Mouse (Mus musculus) kidney, adult 2 months (tissue): ENCODE data around the gene Stra6. TPM values are rescaled to one million over a fixed set of nuclear protein-coding genes. Genes with fewer than 3 reads are reported as not detected.

Source experiments
- DNase-seq: peaks from one replicate; pipeline ENCODE4 v3.0.0; 2021
- H3K27ac ChIP-seq: fragments of 200-500 bp; 2 replicates; pipeline ENCODE4 v1.5.1; 2012; ENCODE audit warnings: low read depth, low read length, control low read depth, inconsistent platforms; ENCODE audit not compliant: insufficient read depth
- H3K27me3 ChIP-seq: fragments of 200-500 bp; replicated peaks from 2 replicates; pipeline ENCODE4 v1.6.1; 2012; ENCODE audit warnings: mild to moderate bottlenecking, moderate library complexity, low read length, inconsistent platforms; ENCODE audit not compliant: control insufficient read depth, insufficient read depth
- H3K36me3 ChIP-seq: fragments of 200-500 bp; 2 replicates; pipeline ENCODE4 v1.6.1; 2012; ENCODE audit warnings: mild to moderate bottlenecking, moderate library complexity, low read length, inconsistent platforms; ENCODE audit not compliant: control insufficient read depth, insufficient read depth
- H3K4me1 ChIP-seq: fragments of 200-500 bp; 2 replicates; pipeline ENCODE4 v1.6.1; 2011; ENCODE audit warnings: low read length; ENCODE audit not compliant: control insufficient read depth, insufficient read depth
- H3K4me3 ChIP-seq: fragments of 200-500 bp; 2 replicates; pipeline ENCODE4 v1.5.1; 2011; ENCODE audit warnings: mild to moderate bottlenecking, low read depth, low read length, control low read depth; ENCODE audit not compliant: insufficient read depth
- CTCF ChIP-seq: fragments of 200-500 bp; conservative IDR thresholded peaks from 2 replicates; pipeline ENCODE4 v1.5.1; 2011; ENCODE audit warnings: low read depth, mild to moderate bottlenecking, control low read depth, low read length, moderate library complexity, mixed read lengths; ENCODE audit not compliant: insufficient read depth, insufficient read length
- POLR2A ChIP-seq: fragments of 200-500 bp; IDR thresholded peaks from one replicate; pipeline ENCODE4 v1.6.1; 2011; ENCODE audit warnings: low read depth, low read length, control low read depth
- WGBS: fragments of 180-500 bp; shearing (Covaris S2); methylation state at CpG from one replicate; pipeline ENCODE4 v1.1.7; 2018; 5-methylcytosine and 5-hydroxymethylcytosine counted together
- polyA plus RNA-seq: library from polyadenylated mRNA; depleted of rRNA; stranded (reverse); fragments of >200 nt; gene quantifications from 2 replicates; pipeline ENCODE4 v1.2.3, GENCODE M21; 2012

Stra6 gene
- polyA plus RNA-seq, 1 experiment = 15.4 TPM

DNA sequence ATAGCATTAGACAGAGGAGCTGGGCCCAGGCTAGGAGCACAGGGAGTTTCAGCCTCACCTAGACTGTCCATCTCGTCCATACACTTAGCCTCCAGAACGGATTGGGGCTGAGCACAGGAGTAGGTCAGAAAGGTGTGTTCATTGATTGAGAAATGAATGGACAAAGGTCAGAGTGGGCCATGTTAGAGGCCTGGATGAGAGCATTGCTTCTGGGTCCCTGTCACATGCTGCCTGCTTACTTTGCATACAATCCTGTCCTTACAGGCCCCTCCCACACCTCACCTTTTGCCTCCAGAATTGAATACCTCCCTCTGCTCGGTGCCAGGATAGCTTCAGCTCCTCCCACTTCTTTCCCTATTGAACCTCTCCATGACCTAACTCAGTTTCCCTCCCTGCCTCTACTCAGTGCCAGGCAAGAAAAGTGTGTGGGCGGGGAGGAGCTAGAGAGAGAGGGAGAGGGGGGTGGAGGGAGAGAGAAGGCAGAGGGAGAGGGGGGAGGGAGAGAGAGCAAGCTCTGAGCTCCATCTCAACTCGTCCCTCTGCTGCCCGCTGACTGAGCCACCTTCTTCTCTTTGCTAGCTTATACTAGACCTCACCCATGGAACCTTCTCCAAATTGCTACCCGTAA, 52.5 kb downstream of the Stra6 start:
- Histone ChIP-seq H3K4me1 (no peaks in the 10 kb centered on the region; the same call in 1 of the 2 replicates), H3K27ac (no peak overlapping the region), H3K4me3 (no peak overlapping the region), H3K36me3 (no peaks in the 10 kb centered on the region), H3K27me3 (no peaks in the 10 kb centered on the region)
- DNase-seq = no peak
- TF ChIP-seq POLR2A = no peak
- no peak for TF ChIP-seq CTCF
- WGBS = 80% methylated on average over 7 of the region's 7 CpGs

- Histone ChIP-seq H3K27me3 (no peaks in the 10 kb centered on the region), H3K27ac (no peak within 1 kb of the TSS), H3K4me3 (no peak within 1 kb of the TSS), H3K4me1 (no peaks in the 10 kb centered on the region; the same call in 1 of the 2 replicates), H3K36me3 (no peaks in the 10 kb centered on the region)
- 53% methylated on average over 2 of the region's 2 CpGs for WGBS
- TF ChIP-seq POLR2A (no peak), CTCF (no peak)
- no peak for DNase-seq
Measured at GRCm38 (mm10) chr9:58118671-58119070, 55.1 kb downstream of the Stra6 start, which contains the start of gene Ccdc33. Gene Ccdc33, minus strand, starts transcription at chr9:58118823.

DNA sequence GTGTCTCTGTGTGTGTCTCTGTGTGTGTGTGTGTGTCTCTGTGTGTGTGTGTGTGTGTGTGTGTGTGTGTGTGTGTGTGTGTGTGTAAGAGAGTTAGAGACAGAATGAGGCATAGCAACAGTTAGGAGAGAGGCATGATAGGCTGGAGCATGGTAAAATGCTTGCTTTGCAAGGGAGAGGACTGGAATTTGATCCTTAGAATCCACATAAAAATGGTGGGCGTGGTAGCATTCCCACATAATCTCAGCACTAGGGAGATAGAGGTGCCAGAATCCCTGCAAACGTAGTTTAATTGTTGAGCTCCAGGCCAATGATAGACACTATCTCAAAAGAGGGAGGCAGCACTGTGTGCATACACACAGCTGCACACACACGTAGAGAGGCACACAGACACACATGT, 61.5 kb downstream of the Stra6 start:
- Histone ChIP-seq H3K4me3 (no peak overlapping the region), H3K27me3 (no peaks in the 10 kb centered on the region)

DNA sequence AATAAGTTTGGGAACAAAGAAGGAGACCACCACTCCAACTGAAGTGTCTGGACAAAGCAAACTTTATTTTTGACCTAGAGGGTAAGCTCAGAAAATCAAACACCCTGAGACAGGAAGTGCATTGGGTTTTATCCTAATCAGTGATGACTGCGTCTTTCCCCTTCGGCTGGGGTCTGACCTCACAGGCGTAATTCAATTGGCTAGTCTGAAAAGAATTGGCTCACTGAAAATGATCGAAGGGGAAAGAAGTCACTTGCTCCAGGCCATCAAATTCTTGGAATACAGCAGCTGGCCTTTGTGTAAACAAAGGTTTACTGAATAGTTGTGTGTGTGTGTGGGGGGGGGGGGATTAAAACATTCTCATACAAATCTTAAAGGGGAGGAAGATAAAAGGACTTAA, 62.2 kb downstream of the Stra6 start:
- no peak for DNase-seq

More for the DNA sequence above, 61.5 kb downstream of the Stra6 start:
- 55% methylated on average over 3 of the region's 3 CpGs for WGBS
- Histone ChIP-seq H3K4me1 (no peaks in the 10 kb centered on the region), H3K36me3 (no peaks in the 10 kb centered on the region), H3K27ac (no peak overlapping the region)
- peak; percentile 12 for DNase-seq
- TF ChIP-seq CTCF (no peak), POLR2A (no peak)

GRCm38 (mm10) chr9:58128926-58129413, 65.4 kb downstream of the Stra6 start:
- Histone ChIP-seq H3K4me1 (no peaks in the 10 kb centered on the region), H3K27me3 (no peaks in the 10 kb centered on the region), H3K4me3 (no peak overlapping the region), H3K27ac (no peak overlapping the region), H3K36me3 (no peaks in the 10 kb centered on the region)
- no peak for DNase-seq
- TF ChIP-seq CTCF = no peak
- no peak for TF ChIP-seq POLR2A
- 41% methylated on average over 13 of the region's 13 CpGs for WGBS

More for the DNA sequence above, 62.2 kb downstream of the Stra6 start:
- H3K36me3 ChIP-seq = no peaks in the 10 kb centered on the region
- H3K4me1 ChIP-seq = no peaks in the 10 kb centered on the region
- H3K4me3 ChIP-seq = no peak overlapping the region
- no peak overlapping the region for H3K27ac ChIP-seq
- TF ChIP-seq CTCF = no peak
- no peak for TF ChIP-seq POLR2A
- 51% methylated on average over 4 of the region's 4 CpGs for WGBS
- no peaks in the 10 kb centered on the region for H3K27me3 ChIP-seq

DNA sequence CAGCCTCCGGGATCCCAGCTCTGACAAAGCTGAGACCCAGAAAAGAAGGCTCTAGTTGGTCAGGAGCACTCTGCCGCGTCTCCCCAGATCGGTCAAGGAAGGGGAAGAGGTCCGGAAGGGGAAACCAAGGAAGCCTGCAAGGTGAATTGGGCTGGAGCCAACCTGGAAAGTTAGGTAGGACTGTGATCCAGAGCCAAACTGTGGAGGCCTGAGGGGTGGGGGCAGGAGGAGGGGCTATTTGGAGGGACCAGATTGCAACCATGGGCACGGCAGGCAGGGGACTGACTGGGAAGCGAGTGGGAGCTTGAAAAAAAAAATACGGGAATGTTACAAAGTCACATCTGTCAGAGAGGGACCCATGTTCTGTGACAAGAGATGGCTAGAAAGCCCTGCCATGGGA, 65.9 kb downstream of the Stra6 start:
- Histone ChIP-seq H3K4me1 (no peaks in the 10 kb centered on the region), H3K27ac (no peak overlapping the region)
- WGBS = 47% methylated on average over 8 of the region's 8 CpGs

GRCm38 (mm10) chr9:58130909-58131308, 67.3 kb downstream of the Stra6 start:
- Histone ChIP-seq H3K36me3 (no peaks in the 10 kb centered on the region), H3K27ac (no peak overlapping the region), H3K4me1 (no peaks in the 10 kb centered on the region), H3K27me3 (no peaks in the 10 kb centered on the region), H3K4me3 (no peak overlapping the region)
- TF ChIP-seq CTCF (no peak), POLR2A (no peak)
- WGBS = 19% methylated on average over 3 of the region's 3 CpGs
- DNase-seq = peak; percentile 54

More for the DNA sequence above, 65.9 kb downstream of the Stra6 start:
- DNase-seq = no peak
- H3K4me3 ChIP-seq = no peak overlapping the region
- H3K36me3 ChIP-seq = no peaks in the 10 kb centered on the region
- no peaks in the 10 kb centered on the region for H3K27me3 ChIP-seq
- no peak for TF ChIP-seq POLR2A
